ENCODE assay signal across 22 mouse cellular contexts in genomic region chr17:35031880-35032279, GRCm38 (mm10). TPM values are rescaled to one million over a fixed set of nuclear protein-coding genes. Genes with fewer than 3 reads are reported as not detected.
A peak's percentile ranks its signal among the peaks of the same experiment; 100 is the strongest.
DNase-seq lines count a peak whose midpoint lies in the region; ATAC-seq and TF ChIP-seq lines count a peak whose summit lies in the region.
"Had no signal": no experiment of that assay in that cellular context is flagged by ENCODE, and none has a peak within 500 bp of the region (broad histone marks: within the 10 kb centered on the region; RNA-seq: fewer than 3 reads in every experiment).

No protein-coding gene starts in this region.

- H3K36me3 ChIP-seq in E14TG2a.4 (ENCODE audit: insufficient read depth, low read length): no peaks in the 10 kb centered on the region
- H3K36me3 ChIP-seq: embryonic facial prominence, embryonic 10.5 days; heart, embryonic 13.5 days; hindbrain, embryonic 15.5 days had no signal

- H3K9me3 ChIP-seq in E14TG2a.4 (ENCODE audit: low read length): no peaks in the 10 kb centered on the region
- H3K9me3 ChIP-seq: embryonic facial prominence, embryonic 10.5 days; forebrain, embryonic 13.5 days; heart, embryonic 13.5 days; hindbrain, embryonic 15.5 days had no signal

- peak overlapping the region; percentile 45; the same call in 1 of the 2 replicates for H3K4me3 ChIP-seq in E14TG2a.4 (replicated peaks; ENCODE audit: low read length)
- H3K4me3 ChIP-seq: embryonic facial prominence, embryonic 10.5 days; erythroblast, embryonic 14.5 days; forebrain, embryonic 13.5 days; heart, adult 2 months; heart, embryonic 13.5 days; hindbrain, embryonic 15.5 days had no signal

- peaks cover 16% of the 10 kb centered on the region for H3K27me3 ChIP-seq in E14TG2a.4 (ENCODE audit: insufficient read depth, low read length)
- H3K27me3 ChIP-seq: hindbrain, embryonic 15.5 days; Patski had no signal

- peaks cover 55% of the 10 kb centered on the region for H3K4me1 ChIP-seq in E14TG2a.4 (replicated peaks; ENCODE audit: low read depth, low read length)

- peak; percentile 46 for ATAC-seq in megakaryocyte progenitor cell, adult 5-6 weeks (replicated peaks; ENCODE audit: poor library complexity)
- ATAC-seq: activated CD4-positive, CD25-positive, alpha-beta regulatory T cell, adult 4 months; CD4-positive, CD25-positive, alpha-beta regulatory T cell, adult 4 months; forebrain, embryonic 13.5 days; forebrain, postnatal 0 days; Patski had no signal

- DNase-seq in adrenal gland, postnatal 14 days: peak; percentile 3
- DNase-seq in adrenal gland, postnatal 36 days: no peak
- peak; percentile 8 for DNase-seq in kidney, postnatal 10 days
- no peak for DNase-seq in kidney, postnatal 25 days
- no peak for DNase-seq in retina, postnatal 1 day
- DNase-seq: adrenal gland, postnatal 25 days; cerebellum, adult 2 months; forebrain, postnatal 0 days; heart, adult 2 months; heart, postnatal 36 days had no signal

- no peak for TF ChIP-seq CTCF in E14TG2a.4 (conservative IDR thresholded peaks at IDR 0.05; ENCODE audit: low read length)

RNA-seq across cellular contexts. Expression of gene Sapcd1, which starts 4.1 kb away (rescaled TPM):
- 1.3 and 1.7 TPM in 2 replicates for total RNA-seq in adrenal gland, postnatal 14 days (2021)
- total RNA-seq in adrenal gland, postnatal 36 days (2021): 1 to 10 TPM in 1 of 2 experiments, under 1 TPM in 1; 0.82 to 1.3 TPM
- 0.93 and 1.9 TPM in 2 replicates for total RNA-seq in megakaryocyte progenitor cell, adult 5-6 weeks (2015)
- 1.5 TPM in 1 of 2 replicates, not detected in the other for total RNA-seq in megakaryocyte progenitor cell, adult 5-6 weeks (2017)
- total RNA-seq: gastrocnemius, adult 18-20 months; gastrocnemius, postnatal 36 days; heart, adult 2 months; heart, postnatal 36 days had no signal

RNA-seq across cellular contexts. Expression of gene Msh5, which starts 14.7 kb away (rescaled TPM):
- total RNA-seq in adrenal gland, postnatal 14 days (2021): 1.8 and 3.6 TPM in 2 replicates
- total RNA-seq in adrenal gland, postnatal 36 days (2021): 1 to 10 TPM in 1 of 2 experiments, under 1 TPM in 1; 0.95 to 1.6 TPM
- 4.2 and 5.7 TPM in 2 replicates for total RNA-seq in megakaryocyte progenitor cell, adult 5-6 weeks (2015)
- total RNA-seq in megakaryocyte progenitor cell, adult 5-6 weeks (2017): 2.4 and 3.5 TPM in 2 replicates

RNA-seq across cellular contexts. Expression of gene Vwa7, which starts 15.5 kb away (rescaled TPM):
- 0.85 and 1.2 TPM in 2 replicates for total RNA-seq in adrenal gland, postnatal 14 days (2021)
- under 1 TPM; 0.53 to 0.59 TPM for total RNA-seq in adrenal gland, postnatal 36 days (2021)
- not detected in 2 replicates for total RNA-seq in megakaryocyte progenitor cell, adult 5-6 weeks (2015)
- total RNA-seq in megakaryocyte progenitor cell, adult 5-6 weeks (2017): 0.17 TPM in 1 of 2 replicates, not detected in the other

RNA-seq across cellular contexts. Expression of gene Clic1, which starts 17.9 kb away (rescaled TPM):
- total RNA-seq in adrenal gland, postnatal 14 days (2021): 83.0 and 109 TPM in 2 replicates
- total RNA-seq in adrenal gland, postnatal 36 days (2021): 100 to 1,000 TPM in 1 of 2 experiments, 10 to 100 TPM in 1; 83.6 to 109 TPM
- 209 and 248 TPM in 2 replicates for total RNA-seq in megakaryocyte progenitor cell, adult 5-6 weeks (2015)
- total RNA-seq in megakaryocyte progenitor cell, adult 5-6 weeks (2017): 225 and 254 TPM in 2 replicates

RNA-seq across cellular contexts. Expression of gene Ddah2, which starts 27.0 kb away (rescaled TPM):
- 24.2 and 30.6 TPM in 2 replicates for total RNA-seq in adrenal gland, postnatal 14 days (2021)
- 10 to 100 TPM; 16.1 to 18.2 TPM for total RNA-seq in adrenal gland, postnatal 36 days (2021)
- total RNA-seq in megakaryocyte progenitor cell, adult 5-6 weeks (2015): 1.8 and 2.6 TPM in 2 replicates
- 1.9 and 3.5 TPM in 2 replicates for total RNA-seq in megakaryocyte progenitor cell, adult 5-6 weeks (2017)

Comparison
In these comparisons a context has a peak if more than half of its experiments do, and no peak if none do; other contexts are left out.
1. DNase-seq: peak in adrenal gland, postnatal 14 days (single experiment) and kidney, postnatal 10 days (single experiment); none in adrenal gland, postnatal 36 days (0 of 2), kidney, postnatal 25 days (0 of 2) and retina, postnatal 1 day (single experiment).